Mouse (Mus musculus) monocyte, adult 5-6 weeks (primary cell): ENCODE measurements at regions not wholly inside any gene's neighbourhood (a gene's known extent, or its start where the extent isn't known, plus 50 kb on each side); places are given as distances from the start of the nearest gene placed in this dataset.

ENCODE experiments used
- ATAC-seq: fragments of 153-309, 156-312 bp; replicated peaks from 2 replicates; pipeline ENCODE4 v1.8.0; 2017; ENCODE audit warnings: mild to moderate bottlenecking; ENCODE audit not compliant: low TSS enrichment, insufficient number of reproducible peaks, severe bottlenecking, poor library complexity, low FRiP score

GRCm38 (mm10) chr10:17023571-17024293 is 699.3 kb upstream of the Cited2 start:
- no peak for ATAC-seq

GRCm38 (mm10) chr10:17024294-17024665 is 698.7 kb upstream of the Cited2 start:
- ATAC-seq: no peak

- ATAC-seq: no peak
These were observed 687.9 kb upstream of the Cited2 start for GRCm38 (mm10) chr10:17034892-17035775.

- ATAC-seq: no peak
These were observed 684.6 kb upstream of the Cited2 start for GRCm38 (mm10) chr10:17038259-17039043.

DNA sequence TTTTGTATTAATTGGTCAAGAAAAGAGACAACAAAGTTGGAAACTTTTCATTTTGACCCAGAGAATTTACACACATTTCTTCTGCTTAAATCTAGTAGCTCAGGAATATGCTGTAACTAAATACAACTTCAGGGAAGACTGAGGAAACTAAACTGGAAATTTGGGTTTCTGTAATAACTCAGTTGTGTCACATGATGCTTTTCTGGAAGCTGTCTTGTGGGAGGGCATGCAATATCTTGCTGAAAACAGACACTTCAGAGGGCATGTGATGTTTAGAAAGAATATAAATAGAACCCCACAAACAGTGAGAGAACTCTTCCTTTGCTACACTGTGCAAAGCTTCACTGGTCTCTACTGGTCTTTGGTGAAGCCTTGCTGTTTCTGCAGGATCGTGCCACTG is 680.9 kb upstream of the Cited2 start:
- no peak for ATAC-seq

DNA sequence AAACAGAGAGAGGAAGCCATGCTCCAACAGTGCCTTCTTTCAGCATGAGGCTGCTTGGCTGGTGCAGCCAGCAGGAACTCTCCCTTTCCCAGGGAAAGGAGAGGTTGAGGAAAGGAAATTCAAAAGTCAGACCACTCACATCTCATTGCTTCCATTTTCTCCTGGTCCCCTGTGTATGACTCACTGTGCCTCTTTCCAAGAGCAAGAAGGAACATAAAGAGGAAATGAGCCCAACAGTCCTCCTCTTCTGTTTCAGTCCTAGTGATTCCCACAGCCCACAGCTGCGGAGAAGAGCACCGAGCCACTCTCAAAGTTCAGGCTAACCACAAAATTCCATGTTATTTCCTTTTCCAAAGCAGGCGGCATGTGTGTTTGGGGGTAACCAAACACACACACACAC is 680.0 kb upstream of the Cited2 start:
- no peak for ATAC-seq

DNA sequence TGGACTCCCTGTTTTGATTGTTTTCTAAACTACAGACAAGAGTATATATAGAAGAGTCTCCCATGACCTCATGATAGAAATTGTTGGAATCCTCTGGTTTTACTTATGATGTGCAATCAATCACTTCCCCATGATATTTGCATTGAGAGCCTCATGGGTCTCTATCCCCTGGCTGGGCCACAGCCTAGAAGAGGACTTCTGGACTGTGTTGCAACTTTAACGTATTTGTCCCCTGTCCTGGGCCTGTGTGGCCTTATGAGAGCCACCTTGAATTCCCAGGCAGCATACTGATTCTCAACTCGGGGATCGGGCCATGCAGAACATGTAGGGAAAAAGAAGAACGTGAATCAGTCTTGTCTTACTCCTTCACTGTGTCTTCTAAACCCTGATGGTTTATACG is 676.3 kb upstream of the Cited2 start:
- ATAC-seq: no peak

DNA sequence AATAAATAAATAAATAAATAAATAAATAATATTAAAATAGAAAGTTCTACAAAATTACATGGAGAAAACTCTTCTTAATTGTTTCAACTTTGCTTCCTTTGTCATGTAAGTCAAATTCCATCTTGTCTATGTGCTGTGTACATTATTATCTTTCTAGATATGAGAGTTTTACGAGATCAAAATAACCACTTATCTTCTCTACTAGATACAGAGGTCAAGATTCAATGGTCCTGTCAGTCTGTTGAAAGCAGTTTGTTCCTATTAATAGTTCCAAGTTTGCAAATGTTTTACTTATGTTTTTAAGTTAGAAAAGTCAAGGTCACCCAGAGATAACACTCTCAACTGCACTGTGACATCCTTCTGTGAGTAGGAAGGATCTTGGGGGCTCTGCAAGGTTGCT is 650.1 kb upstream of the Cited2 start:
- no peak for ATAC-seq

GRCm38 (mm10) chr10:17074013-17074401 is 649.0 kb upstream of the Cited2 start:
- ATAC-seq: no peak

- ATAC-seq: no peak
These were observed 648.5 kb upstream of the Cited2 start for GRCm38 (mm10) chr10:17074402-17075027.

- ATAC-seq: no peak
These were observed 647.9 kb upstream of the Cited2 start for GRCm38 (mm10) chr10:17075147-17075546.

GRCm38 (mm10) chr10:17075576-17075975 is 647.4 kb upstream of the Cited2 start:
- no peak; the same call in 1 of the 2 replicates for ATAC-seq

- ATAC-seq: no peak
These were observed 646.8 kb upstream of the Cited2 start for GRCm38 (mm10) chr10:17076186-17076585.

DNA sequence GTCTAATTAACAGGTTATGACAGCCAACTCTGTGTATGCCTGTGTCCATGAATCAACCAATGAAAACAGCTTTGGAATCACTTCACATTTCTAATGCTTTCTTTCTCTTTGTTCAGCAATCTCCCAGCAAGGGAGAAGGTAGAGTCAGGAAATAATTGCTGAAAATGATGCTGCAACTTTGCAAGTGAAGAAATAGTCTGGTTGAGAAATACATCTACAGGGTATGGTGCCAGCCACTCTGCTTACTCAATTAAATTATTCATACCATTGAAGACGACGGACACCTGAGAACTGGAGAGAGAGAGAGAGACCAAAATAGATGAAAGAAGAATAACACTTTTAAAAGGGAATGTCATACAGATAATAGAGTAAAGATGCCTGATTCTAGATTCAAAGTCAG is 645.4 kb upstream of the Cited2 start:
- ATAC-seq: 0 out of 2 replicates have a peak, but pooled peaks have one; percentile 40

GRCm38 (mm10) chr10:17080818-17081217 is 642.2 kb upstream of the Cited2 start:
- no peak for ATAC-seq

- ATAC-seq: no peak
These were observed 640.1 kb upstream of the Cited2 start for GRCm38 (mm10) chr10:17082926-17083325.

DNA sequence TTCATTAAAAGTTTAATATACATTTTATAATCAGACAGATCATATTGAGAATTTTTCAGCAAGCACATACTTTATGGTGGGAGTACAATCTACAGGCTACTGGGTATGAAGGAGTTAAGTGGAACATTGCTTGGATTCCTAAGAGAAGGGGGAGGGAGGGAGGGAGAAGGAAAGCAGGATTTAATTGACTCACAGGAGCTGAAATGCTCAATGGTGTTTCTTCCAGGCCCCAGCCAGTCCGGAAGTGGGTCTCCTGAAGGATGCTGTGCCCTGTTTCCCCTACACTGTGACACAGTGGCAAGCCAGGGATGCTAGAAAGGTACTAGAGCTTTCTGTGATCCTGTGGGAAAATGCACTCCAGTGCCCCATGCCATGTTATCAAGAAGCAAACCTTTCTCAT is 621.0 kb upstream of the Cited2 start:
- ATAC-seq: no peak

GRCm38 (mm10) chr10:17103416-17103815 is 619.6 kb upstream of the Cited2 start:
- no peak for ATAC-seq

GRCm38 (mm10) chr10:17106831-17107230 is 616.2 kb upstream of the Cited2 start:
- ATAC-seq: no peak
